Mouse (Mus musculus) liver, embryonic 16.5 days (tissue): ENCODE results near the gene Slc22a21. TPM values are rescaled to one million over a fixed set of nuclear protein-coding genes. Genes with fewer than 3 reads are reported as not detected.
A peak's percentile ranks its signal among the peaks of the same experiment; 100 is the strongest.

Experiments used
- ATAC-seq: fragments of 200-750 bp; cut with Nextera tagmentation; 2 replicates; pipeline ENCODE4 v1.8.0; 2017; ENCODE audit warnings: low read depth, mild to moderate bottlenecking, moderate number of reproducible peaks, moderate library complexity
- H3K27ac ChIP-seq: fragments of 300-500 bp; sonication (generic); 2 replicates; pipeline ENCODE4 v1.5.1; 2014; ENCODE audit warnings: mild to moderate bottlenecking, low read length
- H3K27me3 ChIP-seq: fragments of 300-500 bp; sonication (generic); 2 replicates; pipeline ENCODE4 v1.6.1; 2014; ENCODE audit warnings: low read depth, low read length, mixed read lengths; ENCODE audit not compliant: control insufficient read depth, insufficient read depth
- H3K36me3 ChIP-seq: fragments of 300-500 bp; sonication (generic); 2 replicates; pipeline ENCODE4 v1.6.1; 2014; ENCODE audit warnings: mild to moderate bottlenecking; ENCODE audit not compliant: control insufficient read depth, insufficient read depth
- H3K4me1 ChIP-seq: fragments of 300-500 bp; sonication (generic); 2 replicates; pipeline ENCODE4 v1.6.1; 2014; ENCODE audit warnings: low read depth, low read length, mixed read lengths; ENCODE audit not compliant: control insufficient read depth
- H3K4me2 ChIP-seq: fragments of 300-500 bp; sonication (generic); 2 replicates; pipeline ENCODE4 v1.6.1; 2014; ENCODE audit warnings: low read depth, low read length, mixed read lengths
- H3K4me3 ChIP-seq: fragments of 300-500 bp; sonication (generic); 2 replicates; pipeline ENCODE4 v1.5.1; 2014; ENCODE audit warnings: low read depth, mild to moderate bottlenecking, low read length
- H3K9ac ChIP-seq: fragments of 300-500 bp; sonication (generic); 2 replicates; pipeline ENCODE4 v1.6.1; 2014; ENCODE audit warnings: low read depth, low read length
- H3K9me3 ChIP-seq: fragments of 300-500 bp; sonication (generic); replicated peaks from 2 replicates; pipeline ENCODE4 v1.6.1; 2016; ENCODE audit warnings: low read length; ENCODE audit not compliant: control insufficient read depth
- WGBS: fragments of 180-500 bp; shearing (Covaris S2); extraction: QIAGEN DNeasy Blood & Tissue Kit; methylation state at CpG from one replicate; pipeline ENCODE4 v1.1.7; 2014; ENCODE audit not compliant: insufficient replicate concordance; 5-methylcytosine and 5-hydroxymethylcytosine counted together
- polyA plus RNA-seq: library from polyadenylated mRNA; unstranded; fragments of >200 nt; fragmentation: Nextera tagmentation; extraction: Ambion mirVana; gene quantifications from 2 replicates; pipeline ENCODE4 v1.2.1, GENCODE M21; 2015

The Slc22a21 gene
- 0.92 and 1.2 TPM in 2 replicates for polyA plus RNA-seq

GRCm38 (mm10) chr11:53979788-53980621 lies at the start of gene Slc22a21:
Slc22a21 (minus strand) TSS chr11:53980332.
- Histone ChIP-seq H3K36me3 (peaks cover 16% of the 10 kb centered on the region), H3K4me2 (peak within 1 kb of the TSS; percentile 96), H3K9me3 (no peaks in the 10 kb centered on the region), H3K9ac (peak within 1 kb of the TSS; percentile 63), H3K27me3 (peaks cover 4% of the 10 kb centered on the region; the same call in 1 of the 2 replicates), H3K4me3 (peak within 1 kb of the TSS; percentile 62), H3K27ac (no peak within 1 kb of the TSS), H3K4me1 (peaks cover 11% of the 10 kb centered on the region)
- ATAC-seq, result peak; percentile 91
- WGBS, result 1% methylated on average over 73 of the region's 73 CpGs

GRCm38 (mm10) chr11:54028997-54029396 lies 48.9 kb upstream of the Slc22a21 start:
- Histone ChIP-seq H3K27ac (peak overlapping the region; percentile 97), H3K9me3 (no peaks in the 10 kb centered on the region), H3K4me2 (peak overlapping the region; percentile 83), H3K36me3 (peaks cover 3% of the 10 kb centered on the region), H3K9ac (peak overlapping the region; percentile 91), H3K4me3 (peak overlapping the region; percentile 88), H3K4me1 (peaks cover 35% of the 10 kb centered on the region), H3K27me3 (peaks cover 2% of the 10 kb centered on the region; the same call in 1 of the 2 replicates)
- no peak for ATAC-seq
- 35% methylated on average over 4 of the region's 4 CpGs for WGBS

DNA sequence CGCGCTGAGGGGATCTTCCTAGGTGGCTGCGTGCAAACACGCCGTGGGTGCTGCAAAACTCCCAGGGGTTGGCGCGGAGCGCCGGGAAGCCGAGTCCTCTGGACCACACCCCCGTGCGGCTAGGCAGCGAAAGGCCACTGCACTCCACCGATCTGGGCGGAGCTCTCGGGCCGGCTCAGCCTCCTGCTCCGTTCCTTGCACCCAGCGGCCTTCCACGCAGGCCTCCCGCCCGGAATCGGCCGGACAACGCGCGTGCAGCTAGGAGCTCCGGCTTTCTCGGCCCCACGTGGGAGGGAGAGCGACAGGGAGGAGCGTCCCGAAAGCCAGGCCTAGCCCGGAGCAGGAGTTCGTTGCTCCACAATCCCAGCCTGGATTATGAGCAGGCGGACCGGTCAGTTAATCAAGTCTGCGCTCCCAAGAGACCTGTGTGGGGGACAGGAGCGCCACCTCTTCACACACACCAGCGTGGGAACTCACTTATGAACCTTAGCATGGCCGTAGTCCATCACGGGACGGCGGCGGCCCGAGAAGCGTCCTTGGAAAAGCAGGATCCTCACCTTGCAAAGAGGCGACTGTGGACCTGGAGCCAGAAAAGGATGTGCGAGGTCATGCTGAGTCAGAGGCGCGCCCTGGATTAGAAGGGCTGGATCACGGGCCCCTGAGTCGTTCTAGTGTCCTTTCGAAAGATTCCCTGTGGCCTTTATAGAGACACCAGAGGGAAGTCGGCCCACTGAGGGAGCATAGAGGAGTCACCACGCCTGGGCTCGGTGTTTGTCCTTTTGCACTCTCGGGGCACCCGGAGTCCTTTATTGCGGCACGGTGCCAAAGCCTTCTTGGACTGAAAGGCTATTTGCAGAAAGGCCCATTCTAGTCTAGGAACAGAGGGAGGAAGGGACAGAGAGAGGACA lies 48.2 kb upstream of the Slc22a21 start, which contains the start of gene Slc22a4:
Gene Slc22a4 (minus strand): TSS at position 47 of the 908 bp plus-strand sequence.
- WGBS, result 3% methylated on average over 61 of the region's 61 CpGs
- Histone ChIP-seq H3K36me3 (peaks cover 5% of the 10 kb centered on the region), H3K27me3 (peaks cover 2% of the 10 kb centered on the region; the same call in 1 of the 2 replicates), H3K4me3 (peak within 1 kb of the TSS; percentile 88), H3K9me3 (no peaks in the 10 kb centered on the region), H3K9ac (peak within 1 kb of the TSS; percentile 91), H3K4me1 (peaks cover 39% of the 10 kb centered on the region), H3K4me2 (peak within 1 kb of the TSS; percentile 83), H3K27ac (peak within 1 kb of the TSS; percentile 97)
- ATAC-seq, result peak; percentile 85

GRCm38 (mm10) chr11:54027131-54028043 lies 47.3 kb upstream of the Slc22a21 start:
- H3K27me3 ChIP-seq, result peaks cover 2% of the 10 kb centered on the region; the same call in 1 of the 2 replicates
- H3K4me3 ChIP-seq, result peak overlapping the region; percentile 88
- peaks cover 48% of the 10 kb centered on the region for H3K4me1 ChIP-seq
- peak overlapping the region; percentile 83 for H3K4me2 ChIP-seq
- H3K9me3 ChIP-seq, result no peaks in the 10 kb centered on the region
- no peak for ATAC-seq
- WGBS, result 10% methylated on average over 31 of the region's 31 CpGs
- peak overlapping the region; percentile 97 for H3K27ac ChIP-seq
- peak overlapping the region; percentile 91 for H3K9ac ChIP-seq
- peaks cover 6% of the 10 kb centered on the region for H3K36me3 ChIP-seq

DNA sequence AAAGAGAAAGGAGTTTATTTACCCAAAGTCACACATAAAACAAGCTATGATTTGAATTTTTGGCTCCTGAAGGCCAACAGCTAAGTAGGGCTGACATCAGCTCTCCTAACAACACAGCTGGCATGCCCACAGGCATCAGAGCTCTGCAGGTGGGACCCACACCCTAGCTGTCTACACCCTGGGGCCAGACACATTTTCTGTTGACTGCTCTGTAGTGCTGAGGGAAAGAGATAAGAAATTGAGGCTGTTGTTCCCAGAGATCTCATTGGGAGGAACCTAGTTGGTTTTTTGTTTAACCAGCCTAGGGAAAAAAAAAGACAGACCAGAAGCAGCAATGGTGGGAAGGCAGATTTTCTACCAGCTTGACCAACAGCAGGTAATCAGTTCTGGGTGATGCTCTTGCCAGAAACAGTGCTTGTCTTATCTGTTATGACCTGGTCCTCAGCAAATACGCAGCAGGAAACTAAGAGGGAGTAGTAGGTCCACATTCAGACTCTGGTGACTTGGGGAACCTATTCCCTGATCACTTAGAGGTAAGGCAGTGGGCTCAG lies 46.4 kb upstream of the Slc22a21 start:
- Histone ChIP-seq H3K36me3 (peaks cover 10% of the 10 kb centered on the region), H3K27ac (peak overlapping the region; percentile 97), H3K4me3 (peak overlapping the region; percentile 88), H3K27me3 (peaks cover 2% of the 10 kb centered on the region; the same call in 1 of the 2 replicates), H3K9me3 (no peaks in the 10 kb centered on the region), H3K4me1 (peaks cover 55% of the 10 kb centered on the region), H3K4me2 (peak overlapping the region; percentile 83), H3K9ac (peak overlapping the region; percentile 91)
- 27% methylated on average over 1 of the region's 1 CpGs for WGBS
- ATAC-seq, result peak; percentile 86

- H3K9ac ChIP-seq, result no peak overlapping the region
- H3K4me1 ChIP-seq, result peaks cover 44% of the 10 kb centered on the region
- peaks cover 26% of the 10 kb centered on the region for H3K36me3 ChIP-seq
- WGBS, result 87% methylated on average over 5 of the region's 5 CpGs
- no peak for ATAC-seq
- H3K27ac ChIP-seq, result no peak overlapping the region
- no peaks in the 10 kb centered on the region for H3K9me3 ChIP-seq
- H3K27me3 ChIP-seq, result no peaks in the 10 kb centered on the region
- H3K4me2 ChIP-seq, result no peak overlapping the region
- H3K4me3 ChIP-seq, result no peak overlapping the region
Observed at GRCm38 (mm10) chr11:54021396-54022093, 41.4 kb upstream of the Slc22a21 start.

GRCm38 (mm10) chr11:54018893-54019732 lies 39.0 kb upstream of the Slc22a21 start:
- WGBS, result 83% methylated on average over 3 of the region's 3 CpGs
- no peak overlapping the region for H3K4me3 ChIP-seq
- no peaks in the 10 kb centered on the region for H3K9me3 ChIP-seq
- H3K4me2 ChIP-seq, result no peak overlapping the region
- H3K27ac ChIP-seq, result no peak overlapping the region
- H3K4me1 ChIP-seq, result peaks cover 32% of the 10 kb centered on the region
- H3K36me3 ChIP-seq, result peaks cover 35% of the 10 kb centered on the region
- no peaks in the 10 kb centered on the region for H3K27me3 ChIP-seq
- peak; percentile 37; the same call in 1 of the 2 replicates for ATAC-seq
- H3K9ac ChIP-seq, result no peak overlapping the region
